Mouse (Mus musculus): Measurements from ENCODE around the gene Zic1.

- TF ChIP-seq CTCF (IDR thresholded peaks at IDR 0.05; ENCODE audit: low read depth): no peak
- TF ChIP-seq EP300 (IDR thresholded peaks at IDR 0.05; ENCODE audit: low read depth): no peak
Measured at GRCm38 (mm10) chr9:91377873-91378150, 12.2 kb upstream of the Zic1 start.
